Mouse (Mus musculus) kidney, postnatal 36 days (tissue): ENCODE results near the gene Rnls.

Experiments used
- DNase-seq, 2 experiments: peaks; one replicate each; pipeline ENCODE4 v3.0.0; 2021 to 2022; ENCODE audit warnings: mixed read lengths in 2 of 2

Gene Rnls

GRCm38 (mm10) chr19:33101093-33102007, 290.7 kb downstream of the Rnls start:
- peak in 1 of 2 experiments; percentile 39 for DNase-seq

DNA sequence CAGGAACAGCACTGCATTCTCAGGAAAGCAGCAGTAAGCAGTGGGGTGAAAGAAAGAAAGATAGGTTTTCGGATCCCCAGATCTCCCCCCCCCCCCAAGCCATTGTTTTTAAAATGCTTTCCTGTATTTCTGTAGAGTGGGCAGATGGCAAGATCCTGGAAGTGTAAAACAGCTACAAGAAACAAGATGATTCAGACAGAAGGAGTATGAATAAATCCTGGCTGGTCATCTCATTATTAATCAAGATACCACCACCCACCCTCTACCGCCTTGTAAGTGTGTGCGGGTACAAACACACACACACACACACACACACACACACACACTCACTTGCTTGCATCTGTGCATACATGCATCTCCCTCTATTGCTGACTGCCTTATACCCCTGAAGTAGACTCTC, 291.5 kb downstream of the Rnls start:
- no peak for DNase-seq

DNA sequence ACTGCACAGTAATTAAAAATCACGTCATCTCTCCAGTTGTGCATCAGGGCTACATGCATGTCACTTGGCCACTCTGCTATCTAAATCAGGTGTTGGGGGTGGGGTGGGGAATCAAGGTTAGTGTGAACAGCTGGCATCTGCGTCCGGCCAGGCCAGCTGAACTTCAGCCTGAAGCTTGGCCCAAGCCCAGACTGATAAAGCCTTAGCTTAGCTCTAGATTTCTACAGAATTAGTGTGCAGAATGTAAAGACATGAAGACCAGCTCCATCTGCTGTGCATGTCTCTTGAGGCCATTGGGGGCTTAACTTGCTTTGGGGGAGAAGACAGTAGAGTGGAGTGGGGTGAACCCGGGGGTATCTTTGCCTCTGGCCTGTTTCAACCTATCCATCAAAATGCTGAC, 292.1 kb downstream of the Rnls start:
- no peak for DNase-seq

GRCm38 (mm10) chr19:33099201-33099788, 292.8 kb downstream of the Rnls start:
- DNase-seq, result no peak

- DNase-seq, result no peak
Observed at GRCm38 (mm10) chr19:33097691-33098090, 294.4 kb downstream of the Rnls start.

- DNase-seq, result no peak
Observed at GRCm38 (mm10) chr19:33096581-33096980, 295.5 kb downstream of the Rnls start.

DNA sequence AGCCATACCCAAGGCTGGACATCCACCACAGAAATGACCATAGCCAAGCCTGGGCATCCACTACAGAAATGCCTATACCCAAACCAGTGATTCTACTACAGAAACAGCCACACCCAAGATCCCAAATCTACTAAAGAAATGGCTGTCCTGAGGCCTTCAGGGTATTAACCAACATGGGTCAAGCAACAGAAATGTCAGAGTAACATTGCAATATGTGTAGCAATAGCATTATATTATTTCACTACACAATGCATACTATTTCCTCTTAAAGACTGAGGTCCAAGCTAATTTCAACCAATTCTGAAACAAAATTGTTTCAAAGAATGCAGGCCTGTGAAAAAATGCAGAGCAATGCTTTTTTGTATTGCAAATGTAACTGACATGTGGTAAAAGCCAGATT, 299.5 kb downstream of the Rnls start:
- no peak for DNase-seq

- no peak for DNase-seq
Observed at GRCm38 (mm10) chr19:33091324-33091723, 300.8 kb downstream of the Rnls start.

- peak in 1 of 2 experiments; percentile 26 for DNase-seq
Observed at GRCm38 (mm10) chr19:33088868-33089267, 303.2 kb downstream of the Rnls start.

- no peak for DNase-seq
Observed at GRCm38 (mm10) chr19:33087961-33088360, 304.1 kb downstream of the Rnls start.
